Mouse (Mus musculus) liver, embryonic 15.5 days (tissue): Measurements from ENCODE around the gene Sipa1l2. TPM values are rescaled to one million over a fixed set of nuclear protein-coding genes. Genes with fewer than 3 reads are reported as not detected.
A peak's percentile ranks its signal among the peaks of the same experiment; 100 is the strongest.

Experiments
- ATAC-seq: fragments of 200-750 bp; cut with Nextera tagmentation; 2 replicates; pipeline ENCODE4 v1.8.0; 2017; ENCODE audit warnings: moderate number of reproducible peaks, mild to moderate bottlenecking, moderate library complexity; ENCODE audit not compliant: insufficient read depth
- H3K27ac ChIP-seq: fragments of 300-500 bp; sonication (generic); replicated peaks from 2 replicates; pipeline ENCODE4 v1.5.1; 2015; ENCODE audit warnings: mild to moderate bottlenecking, inconsistent platforms
- H3K27me3 ChIP-seq: fragments of 300-500 bp; sonication (generic); 2 replicates; pipeline ENCODE4 v1.6.1; 2015; ENCODE audit warnings: mild to moderate bottlenecking, inconsistent platforms
- H3K36me3 ChIP-seq: fragments of 300-500 bp; sonication (generic); replicated peaks from 2 replicates; pipeline ENCODE4 v1.6.1; 2015; ENCODE audit warnings: moderate library complexity, mild to moderate bottlenecking, inconsistent platforms
- H3K4me1 ChIP-seq: fragments of 300-500 bp; sonication (generic); replicated peaks from 2 replicates; pipeline ENCODE4 v1.6.1; 2015; ENCODE audit warnings: inconsistent platforms
- H3K4me2 ChIP-seq: fragments of 300-500 bp; sonication (generic); 2 replicates; pipeline ENCODE4 v1.6.1; 2015; ENCODE audit warnings: moderate library complexity, mild to moderate bottlenecking, inconsistent platforms
- H3K4me3 ChIP-seq: fragments of 300-500 bp; sonication (generic); replicated peaks from 2 replicates; pipeline ENCODE4 v1.5.1; 2015; ENCODE audit warnings: mild to moderate bottlenecking, inconsistent platforms
- H3K9ac ChIP-seq: fragments of 300-500 bp; sonication (generic); 2 replicates; pipeline ENCODE4 v1.6.1; 2015; ENCODE audit warnings: moderate library complexity, mild to moderate bottlenecking, inconsistent platforms
- H3K9me3 ChIP-seq: fragments of 300-500 bp; sonication (generic); replicated peaks from 2 replicates; pipeline ENCODE4 v1.6.1; 2016; ENCODE audit warnings: inconsistent platforms
- WGBS: fragments of 180-500 bp; shearing (Covaris S2); methylation state at CpG from one replicate; pipeline ENCODE4 v1.1.7; 2015; ENCODE audit warnings: mixed read lengths; ENCODE audit not compliant: insufficient replicate concordance; 5-methylcytosine and 5-hydroxymethylcytosine counted together
- polyA plus RNA-seq: library from polyadenylated mRNA; unstranded; fragments of >200 nt; fragmentation: Nextera tagmentation; extraction: Ambion mirVana; gene quantifications from 2 replicates; pipeline ENCODE4 v1.2.1, GENCODE M21; 2015

The Sipa1l2 gene
- polyA plus RNA-seq, 1 experiment from 2014 or later = 0.62 TPM

DNA sequence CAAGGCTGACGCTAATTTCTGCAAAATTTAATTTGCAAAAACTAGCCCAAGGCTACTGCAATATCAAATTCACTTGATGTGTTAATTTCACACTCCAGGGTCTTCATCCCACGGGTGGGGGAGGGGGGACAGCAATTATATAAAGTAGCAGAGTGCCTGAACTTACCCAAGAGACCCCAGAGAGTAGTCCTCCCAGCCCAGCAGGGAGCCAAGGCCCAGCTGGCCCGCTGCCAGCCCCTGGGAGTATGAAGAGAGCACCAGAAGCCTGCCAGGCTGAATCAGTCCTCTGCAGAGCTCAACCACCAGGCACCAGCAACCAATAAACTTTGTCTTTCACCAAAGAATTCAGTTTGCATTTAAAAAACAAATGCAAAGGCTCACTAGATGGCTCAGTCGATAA, 59.8 kb downstream of the Sipa1l2 start:
- no peak for ATAC-seq
- Histone ChIP-seq H3K4me1 (peaks cover 5% of the 10 kb centered on the region; the same call in 1 of the 2 replicates), H3K36me3 (no peaks in the 10 kb centered on the region), H3K27ac (no peak overlapping the region), H3K9me3 (no peaks in the 10 kb centered on the region), H3K4me2 (no peak overlapping the region), H3K27me3 (no peaks in the 10 kb centered on the region), H3K4me3 (no peak overlapping the region), H3K9ac (no peak overlapping the region)
- WGBS = 54% methylated on average over 4 of the region's 4 CpGs

DNA sequence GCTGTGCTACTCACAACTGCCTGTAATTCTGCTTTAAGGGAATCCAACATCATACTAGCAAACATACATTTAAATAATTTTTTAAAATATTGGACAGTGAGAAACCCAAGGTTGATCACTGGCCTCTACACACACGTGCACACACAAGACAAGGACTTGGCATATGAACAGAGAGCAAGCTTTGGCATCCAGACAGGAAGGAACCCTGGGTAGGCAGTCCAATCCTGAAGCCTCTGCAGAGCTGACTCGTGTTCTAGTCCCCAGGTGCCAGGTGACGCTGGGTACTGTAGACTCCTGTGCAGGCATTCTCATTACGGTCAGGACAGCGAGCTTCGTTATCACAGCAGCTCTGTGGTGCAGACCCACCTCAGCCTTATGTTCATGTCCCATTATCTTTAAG, 60.4 kb downstream of the Sipa1l2 start:
- H3K36me3 ChIP-seq = no peaks in the 10 kb centered on the region

DNA sequence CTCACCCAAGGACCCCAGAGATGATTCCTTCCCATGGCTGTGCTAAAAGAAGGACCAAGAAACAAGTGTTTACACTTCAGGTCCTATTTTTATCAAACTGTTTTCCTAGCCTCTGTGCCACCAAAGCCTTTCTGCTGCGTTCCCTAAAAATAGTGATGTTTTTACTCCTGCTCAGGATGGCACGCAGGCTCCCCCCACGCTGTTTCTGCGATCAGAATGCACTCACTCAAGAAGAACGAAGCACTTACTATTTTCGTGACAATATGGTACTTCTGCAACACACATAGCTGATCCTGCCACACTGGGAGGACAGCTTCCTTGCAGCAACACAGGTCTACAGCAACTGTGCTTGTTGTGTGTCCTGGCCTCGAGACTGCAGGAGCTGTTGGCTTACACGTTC, 62.3 kb downstream of the Sipa1l2 start:
- Histone ChIP-seq H3K9ac (no peak overlapping the region), H3K27ac (no peak overlapping the region), H3K4me1 (peaks cover 16% of the 10 kb centered on the region), H3K9me3 (no peaks in the 10 kb centered on the region), H3K36me3 (no peaks in the 10 kb centered on the region), H3K4me2 (no peak overlapping the region), H3K27me3 (no peaks in the 10 kb centered on the region), H3K4me3 (no peak overlapping the region)
- 62% methylated on average over 8 of the region's 8 CpGs for WGBS
- ATAC-seq = no peak

More for the DNA sequence above, 60.4 kb downstream of the Sipa1l2 start:
- H3K4me3 ChIP-seq = no peak overlapping the region
- 60% methylated on average over 6 of the region's 6 CpGs for WGBS
- no peak overlapping the region for H3K4me2 ChIP-seq
- H3K27ac ChIP-seq = no peak overlapping the region
- no peaks in the 10 kb centered on the region for H3K27me3 ChIP-seq
- H3K9me3 ChIP-seq = no peaks in the 10 kb centered on the region
- ATAC-seq = no peak
- no peak overlapping the region for H3K9ac ChIP-seq
- H3K4me1 ChIP-seq = peaks cover 10% of the 10 kb centered on the region

DNA sequence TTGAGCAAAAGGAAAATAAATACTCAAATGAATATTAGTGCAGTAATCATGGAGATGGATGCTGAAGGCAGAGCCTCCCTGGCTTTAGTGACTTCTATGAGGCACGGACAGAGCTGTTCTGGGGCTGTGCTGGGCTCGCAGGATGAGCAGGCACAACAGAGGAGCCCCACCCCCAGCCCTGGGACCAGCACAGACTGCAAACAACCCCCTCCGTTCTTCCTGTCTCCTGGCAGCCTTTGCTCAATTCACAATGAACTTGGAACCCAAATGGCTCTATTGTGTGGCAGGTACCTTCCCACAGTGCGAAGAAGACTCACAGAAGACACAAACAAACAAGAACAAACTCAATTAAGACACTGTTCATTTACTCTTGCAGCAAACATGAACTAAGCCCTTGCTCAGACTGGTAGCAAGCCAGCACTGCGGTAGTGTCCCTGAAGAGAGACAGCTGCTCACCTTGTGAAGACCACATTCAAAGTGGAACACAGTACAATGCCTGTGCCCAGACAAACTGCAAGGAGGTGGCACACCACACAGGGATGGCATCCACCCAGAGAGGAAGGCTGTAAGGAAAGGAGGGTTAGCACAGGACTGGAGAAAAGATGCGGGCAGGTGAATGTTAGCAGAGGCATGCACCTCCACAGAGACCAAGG, 64.9 kb downstream of the Sipa1l2 start:
- Histone ChIP-seq H3K4me1 (peaks cover 16% of the 10 kb centered on the region), H3K36me3 (no peaks in the 10 kb centered on the region), H3K9me3 (no peaks in the 10 kb centered on the region), H3K9ac (no peak overlapping the region), H3K27ac (no peak overlapping the region), H3K27me3 (no peaks in the 10 kb centered on the region), H3K4me2 (no peak overlapping the region; the same call in 1 of the 2 replicates), H3K4me3 (no peak overlapping the region)
- 43% methylated on average over 6 of the region's 6 CpGs for WGBS
- 0 out of 2 replicates have a peak, but pooled peaks have one; percentile 44 for ATAC-seq

DNA sequence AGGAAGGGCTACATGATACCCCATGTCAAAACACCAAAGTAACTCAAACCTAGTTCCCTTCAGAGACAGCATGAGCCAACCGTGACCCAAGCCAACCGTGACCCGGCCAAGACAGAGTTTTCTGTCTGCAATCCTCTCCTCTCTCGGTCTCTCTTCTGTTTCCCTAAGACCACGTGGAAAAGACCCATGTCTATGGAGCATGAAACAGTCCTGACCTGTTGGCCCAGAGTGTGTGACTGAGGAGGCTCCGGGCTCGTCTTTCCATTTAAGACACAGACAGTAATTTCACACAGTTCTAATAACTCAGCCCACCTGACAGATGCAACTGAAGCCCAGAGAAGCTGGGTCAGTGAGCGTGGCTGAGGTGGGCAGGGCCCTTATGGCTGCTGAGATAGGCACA, 65.8 kb downstream of the Sipa1l2 start:
- 67% methylated on average over 8 of the region's 8 CpGs for WGBS
- no peak overlapping the region for H3K9ac ChIP-seq
- no peaks in the 10 kb centered on the region for H3K36me3 ChIP-seq
- no peak overlapping the region for H3K27ac ChIP-seq
- ATAC-seq = no peak
- no peak overlapping the region for H3K4me2 ChIP-seq
- H3K27me3 ChIP-seq = no peaks in the 10 kb centered on the region
- H3K9me3 ChIP-seq = no peaks in the 10 kb centered on the region
- no peak overlapping the region for H3K4me3 ChIP-seq
- peaks cover 16% of the 10 kb centered on the region for H3K4me1 ChIP-seq

DNA sequence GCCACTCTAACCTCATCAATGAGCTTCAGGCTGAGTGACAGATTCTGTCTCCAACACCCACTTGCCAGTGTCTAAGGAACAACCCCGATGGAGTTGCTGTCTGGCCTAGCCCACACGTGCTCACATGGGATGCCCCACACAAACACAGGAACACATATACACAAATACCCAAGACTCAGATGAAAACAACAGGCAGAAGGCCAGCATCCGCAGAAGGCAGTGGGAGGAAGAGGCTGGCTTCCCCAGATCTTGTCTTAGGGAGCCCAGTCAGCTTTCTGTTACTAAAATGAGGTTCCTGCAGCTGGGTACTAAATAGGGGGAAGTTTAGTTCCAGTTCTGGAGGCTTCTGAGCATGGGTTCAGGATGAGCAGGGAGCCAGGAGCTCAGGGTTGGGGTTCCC, 66.8 kb downstream of the Sipa1l2 start:
- H3K9ac ChIP-seq = no peak overlapping the region
- no peak for ATAC-seq
- 62% methylated on average over 3 of the region's 3 CpGs for WGBS

DNA sequence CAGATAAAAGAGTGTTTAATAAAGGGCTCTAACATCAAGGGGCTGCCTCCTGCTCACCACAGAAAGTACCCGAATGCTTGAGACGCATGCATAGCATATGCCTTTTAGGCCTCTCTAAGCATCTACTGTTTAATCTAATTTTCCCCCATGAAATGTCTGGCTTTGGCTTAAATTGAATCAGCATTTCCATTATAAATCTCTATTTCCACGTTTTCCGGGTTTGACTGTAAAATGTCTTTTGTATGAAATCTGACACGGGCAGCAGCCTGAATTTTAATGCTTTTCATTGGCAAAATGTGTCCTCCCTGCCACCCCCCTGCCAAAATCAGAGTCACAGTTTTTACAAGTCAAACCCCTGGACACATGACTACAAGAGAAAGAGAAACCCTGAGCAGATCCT, 69.6 kb downstream of the Sipa1l2 start:
- H3K27ac ChIP-seq = no peak overlapping the region
- no peak overlapping the region for H3K4me3 ChIP-seq
- H3K27me3 ChIP-seq = no peaks in the 10 kb centered on the region
- H3K9ac ChIP-seq = no peak overlapping the region
- H3K36me3 ChIP-seq = no peaks in the 10 kb centered on the region
- H3K4me1 ChIP-seq = peaks cover 18% of the 10 kb centered on the region
- H3K9me3 ChIP-seq = no peaks in the 10 kb centered on the region
- ATAC-seq = no peak
- 61% methylated on average over 5 of the region's 5 CpGs for WGBS
- H3K4me2 ChIP-seq = no peak overlapping the region

More for the DNA sequence above, 66.8 kb downstream of the Sipa1l2 start:
- Histone ChIP-seq H3K4me3 (no peak overlapping the region), H3K27me3 (no peaks in the 10 kb centered on the region), H3K4me2 (no peak overlapping the region), H3K4me1 (peaks cover 16% of the 10 kb centered on the region), H3K27ac (no peak overlapping the region), H3K36me3 (no peaks in the 10 kb centered on the region), H3K9me3 (no peaks in the 10 kb centered on the region)

DNA sequence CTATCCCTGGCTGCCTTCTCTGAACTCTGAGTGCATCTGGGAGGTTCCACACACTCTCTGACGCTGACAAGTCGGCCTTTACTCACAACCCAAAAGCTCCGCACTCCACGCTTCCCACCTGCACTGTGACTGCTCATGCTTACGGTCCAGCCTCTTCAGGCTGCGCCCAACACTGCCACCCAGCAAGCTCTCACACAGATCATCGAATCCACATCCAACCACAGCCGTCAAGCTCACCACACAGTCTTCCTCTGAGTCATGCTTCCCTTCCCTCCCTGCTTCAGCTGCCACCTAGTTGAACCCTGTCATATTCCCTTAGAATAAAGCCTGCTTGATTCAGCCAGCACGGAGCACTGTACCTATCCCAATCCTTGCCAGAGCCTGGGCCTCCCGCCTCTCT, 71.1 kb downstream of the Sipa1l2 start:
- no peak overlapping the region for H3K9ac ChIP-seq
- H3K27ac ChIP-seq = no peak overlapping the region
- ATAC-seq = no peak
- H3K36me3 ChIP-seq = no peaks in the 10 kb centered on the region
- H3K4me3 ChIP-seq = no peak overlapping the region
- H3K27me3 ChIP-seq = no peaks in the 10 kb centered on the region
- H3K4me2 ChIP-seq = no peak overlapping the region
- 41% methylated on average over 10 of the region's 10 CpGs for WGBS
- H3K4me1 ChIP-seq = peaks cover 6% of the 10 kb centered on the region; the same call in 1 of the 2 replicates
- H3K9me3 ChIP-seq = no peaks in the 10 kb centered on the region

DNA sequence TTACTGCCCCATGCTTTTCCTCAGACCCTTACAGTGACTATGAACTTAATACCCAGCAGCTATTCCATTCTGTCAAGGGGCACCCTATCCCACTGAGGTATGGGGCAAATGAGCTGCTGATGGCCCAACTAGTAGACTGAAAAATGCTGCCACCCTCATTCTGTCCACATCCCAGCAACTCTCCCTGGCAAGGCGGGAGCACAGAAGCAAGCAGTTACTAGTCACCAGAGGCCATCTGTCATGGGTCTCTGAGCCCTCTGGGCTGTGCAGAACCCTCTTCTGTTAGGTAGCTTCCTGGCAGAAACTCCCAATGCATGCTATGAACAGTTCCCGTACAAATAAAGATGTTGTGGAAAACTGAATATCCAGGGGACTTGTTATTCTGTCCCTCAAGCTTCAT, 74.1 kb downstream of the Sipa1l2 start:
- Histone ChIP-seq H3K4me3 (no peak overlapping the region), H3K9me3 (no peaks in the 10 kb centered on the region)

DNA sequence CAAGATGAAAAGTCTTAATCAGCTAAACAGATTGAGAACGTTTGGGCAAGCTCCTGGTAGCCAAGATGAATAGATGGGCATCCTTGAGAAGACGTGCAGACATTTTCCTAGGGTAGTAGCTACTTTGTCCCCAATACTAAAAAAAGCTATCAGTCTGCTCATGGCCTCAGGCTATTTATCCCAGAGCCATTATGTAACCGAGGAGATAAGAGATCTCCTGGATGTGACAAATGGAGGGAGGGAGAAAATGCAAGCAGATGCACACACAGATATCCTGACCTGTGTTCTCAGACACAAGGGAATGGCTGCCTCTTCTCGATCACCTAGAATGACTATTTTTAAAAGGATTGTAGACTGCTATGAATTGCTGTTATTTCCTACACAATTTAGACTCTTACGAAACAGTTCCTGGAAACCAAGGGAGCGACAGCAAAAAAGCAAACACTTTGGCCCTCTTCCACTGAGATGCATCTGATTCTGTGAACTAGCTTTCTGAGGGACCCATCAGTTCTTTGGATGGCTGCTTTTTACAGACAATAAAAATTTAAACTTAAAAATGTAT, 76.3 kb downstream of the Sipa1l2 start:
- Histone ChIP-seq H3K9ac (no peak overlapping the region), H3K27ac (no peak overlapping the region), H3K4me2 (no peak overlapping the region), H3K4me3 (no peak overlapping the region), H3K36me3 (no peaks in the 10 kb centered on the region), H3K4me1 (peaks cover 10% of the 10 kb centered on the region; the same call in 1 of the 2 replicates), H3K9me3 (no peaks in the 10 kb centered on the region), H3K27me3 (no peaks in the 10 kb centered on the region)
- WGBS = 41% methylated on average over 6 of the region's 6 CpGs
- ATAC-seq = no peak

More for the DNA sequence above, 74.1 kb downstream of the Sipa1l2 start:
- no peaks in the 10 kb centered on the region for H3K27me3 ChIP-seq
- no peak for ATAC-seq
- H3K36me3 ChIP-seq = no peaks in the 10 kb centered on the region
- H3K9ac ChIP-seq = no peak overlapping the region
- no peak overlapping the region for H3K4me2 ChIP-seq
- peaks cover 10% of the 10 kb centered on the region; the same call in 1 of the 2 replicates for H3K4me1 ChIP-seq
- H3K27ac ChIP-seq = no peak overlapping the region
- 65% methylated on average over 2 of the region's 2 CpGs for whole genome bisulfite sequencing

DNA sequence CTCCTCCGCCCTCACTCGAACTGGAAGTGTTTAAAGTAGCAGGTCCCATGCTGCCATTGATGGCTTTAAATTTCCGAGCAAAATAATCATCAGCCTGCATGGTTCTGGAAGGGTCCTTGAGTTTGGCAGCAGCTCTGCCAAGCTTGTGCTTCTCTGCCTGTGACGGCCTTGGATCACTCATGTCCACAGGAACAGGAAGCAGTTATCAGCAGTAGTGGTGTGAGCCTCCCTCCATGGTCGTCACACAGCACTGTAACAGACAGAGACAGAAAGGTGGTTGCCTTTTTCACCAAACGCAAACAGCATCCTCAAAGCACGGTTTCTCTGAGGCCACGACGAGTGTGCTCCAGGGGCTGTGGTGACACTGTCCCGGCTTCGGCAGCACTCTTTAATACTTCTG, 77.2 kb downstream of the Sipa1l2 start:
- Histone ChIP-seq H3K4me1 (peaks cover 10% of the 10 kb centered on the region; the same call in 1 of the 2 replicates), H3K27me3 (no peaks in the 10 kb centered on the region)

More for the DNA sequence above, 77.2 kb downstream of the Sipa1l2 start:
- H3K4me2 ChIP-seq = no peak overlapping the region
- no peaks in the 10 kb centered on the region for H3K9me3 ChIP-seq
- WGBS = 53% methylated on average over 11 of the region's 11 CpGs
- ATAC-seq = no peak
- H3K4me3 ChIP-seq = no peak overlapping the region
- H3K27ac ChIP-seq = no peak overlapping the region
- H3K9ac ChIP-seq = no peak overlapping the region
- no peaks in the 10 kb centered on the region for H3K36me3 ChIP-seq
